Mouse (Mus musculus): ENCODE results near the gene Tmem88.
A peak's percentile ranks its signal among the peaks of the same experiment; 100 is the strongest.

Tmem88 gene

GRCm38 (mm10) chr11:69416921-69417448, 19.0 kb upstream of the Tmem88 start:
- DNase-seq (ENCODE audit: low read depth, low spot score) = no peak

GRCm38 (mm10) chr11:69416509-69416908, 18.5 kb upstream of the Tmem88 start:
- no peak for DNase-seq (ENCODE audit: low read depth, low spot score)

DNA sequence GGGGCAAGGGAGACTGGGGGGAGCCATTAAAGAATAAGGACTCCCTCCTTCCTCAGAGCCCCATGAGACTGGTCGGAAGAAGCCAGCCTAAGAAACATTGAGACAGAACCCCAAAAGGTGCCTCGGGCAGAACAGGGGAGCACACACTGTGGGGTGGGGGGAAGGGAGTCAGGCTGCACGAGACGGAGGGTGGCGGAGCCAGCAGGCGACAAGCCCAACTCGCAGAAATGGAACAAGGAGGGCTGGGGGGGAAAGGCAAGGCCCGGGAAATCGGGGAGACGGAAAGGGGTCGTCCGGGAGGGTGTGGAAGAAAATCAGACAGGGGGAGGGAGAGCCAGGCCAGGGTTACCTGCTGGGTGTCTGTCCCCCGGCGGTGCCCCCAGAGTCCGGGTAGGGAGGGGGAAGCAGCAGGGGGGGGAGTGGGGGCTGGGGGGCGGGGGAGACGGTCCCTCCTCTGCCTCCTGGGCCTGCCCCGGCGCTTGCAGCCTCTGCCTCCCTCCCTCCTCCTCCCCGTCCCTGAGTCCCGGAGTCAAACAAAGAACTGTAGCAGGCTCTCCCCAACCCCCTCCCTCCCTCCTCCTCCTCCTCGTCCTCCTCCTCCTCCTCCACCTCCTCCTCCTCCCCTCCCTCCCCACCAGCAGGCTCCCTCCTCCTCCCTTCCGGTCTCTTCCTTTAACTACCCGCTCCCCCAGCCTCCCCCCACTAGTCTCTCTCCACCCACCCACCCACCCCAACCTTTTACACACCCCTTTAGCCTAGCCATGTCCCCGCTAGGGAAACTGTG, 17.8 kb upstream of the Tmem88 start:
- no peak for DNase-seq (ENCODE audit: low read depth, low spot score)

DNA sequence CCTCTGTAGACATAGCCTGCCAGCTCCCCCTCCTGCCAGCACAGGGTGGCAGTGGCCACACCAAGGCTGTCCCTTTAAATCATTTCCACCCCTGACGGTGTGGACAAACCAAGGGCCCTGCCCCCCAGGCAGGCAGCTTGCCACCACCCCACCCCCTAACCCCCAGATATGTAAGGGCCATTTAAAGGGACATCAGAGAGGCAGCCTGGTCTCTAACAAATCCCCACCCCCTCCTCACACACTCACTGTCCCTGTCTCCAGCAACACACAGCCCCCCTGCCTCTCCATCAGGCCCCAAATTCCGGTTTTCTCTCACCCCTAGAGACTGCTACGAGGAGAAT, 17.3 kb upstream of the Tmem88 start:
- DNase-seq (ENCODE audit: low read depth, low spot score) = peak; percentile 93

GRCm38 (mm10) chr11:69414421-69415326, 16.6 kb upstream of the Tmem88 start:
- DNase-seq (ENCODE audit: low read depth, low spot score) = no peak

DNA sequence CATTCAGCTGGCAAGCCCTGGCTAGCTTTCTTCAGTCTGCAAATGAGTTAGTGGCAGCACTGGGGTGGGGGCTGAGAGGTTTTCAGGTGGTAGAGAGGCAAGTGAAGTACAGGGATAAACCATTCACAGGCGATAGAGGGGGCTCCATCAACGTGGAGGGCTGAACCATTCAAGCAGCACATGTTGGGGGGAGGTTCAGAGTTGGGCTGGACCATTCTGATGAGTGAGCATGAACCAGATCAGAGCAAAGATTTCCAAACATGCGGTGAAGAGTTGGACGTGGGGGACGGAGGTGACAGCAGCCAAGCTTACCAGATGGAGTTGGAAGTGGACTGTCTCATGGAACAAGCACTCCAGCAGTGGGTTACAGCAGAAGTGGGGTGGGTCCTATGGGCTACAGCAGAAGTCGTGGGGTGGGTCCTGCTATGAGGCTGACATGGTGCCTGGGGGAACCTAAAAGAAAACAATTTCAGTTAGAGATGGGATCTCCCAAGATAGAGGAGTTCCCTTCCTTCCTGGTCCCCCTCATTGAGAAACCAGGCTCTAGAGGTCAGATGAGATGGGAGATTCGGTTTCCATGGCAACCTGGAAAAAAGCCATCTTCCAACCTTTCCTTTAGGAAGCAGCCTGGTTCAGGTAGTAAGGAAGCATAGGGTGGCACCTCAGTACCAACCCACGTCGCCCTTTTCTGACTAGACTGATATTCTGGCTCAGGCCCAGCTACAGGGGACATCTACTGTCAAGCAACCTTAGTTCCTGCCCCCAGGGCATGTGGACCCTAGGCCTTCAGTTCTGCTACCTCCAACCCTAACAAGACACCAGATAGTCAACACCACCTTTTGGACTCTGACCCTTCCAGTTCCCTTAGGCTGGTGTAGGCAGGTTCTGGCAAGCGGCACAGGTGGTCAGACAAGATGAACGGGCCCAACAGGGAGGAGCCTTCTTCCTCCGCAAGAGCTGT, 15.5 kb upstream of the Tmem88 start, which contains the start of gene Kdm6b:
TSS of gene Kdm6b (minus strand) at position 455 of the 961 bp plus-strand sequence.
- DNase-seq (ENCODE audit: low read depth, low spot score) = no peak

GRCm38 (mm10) chr11:69412548-69412947, 14.5 kb upstream of the Tmem88 start:
- no peak for DNase-seq (ENCODE audit: low read depth, low spot score)

DNA sequence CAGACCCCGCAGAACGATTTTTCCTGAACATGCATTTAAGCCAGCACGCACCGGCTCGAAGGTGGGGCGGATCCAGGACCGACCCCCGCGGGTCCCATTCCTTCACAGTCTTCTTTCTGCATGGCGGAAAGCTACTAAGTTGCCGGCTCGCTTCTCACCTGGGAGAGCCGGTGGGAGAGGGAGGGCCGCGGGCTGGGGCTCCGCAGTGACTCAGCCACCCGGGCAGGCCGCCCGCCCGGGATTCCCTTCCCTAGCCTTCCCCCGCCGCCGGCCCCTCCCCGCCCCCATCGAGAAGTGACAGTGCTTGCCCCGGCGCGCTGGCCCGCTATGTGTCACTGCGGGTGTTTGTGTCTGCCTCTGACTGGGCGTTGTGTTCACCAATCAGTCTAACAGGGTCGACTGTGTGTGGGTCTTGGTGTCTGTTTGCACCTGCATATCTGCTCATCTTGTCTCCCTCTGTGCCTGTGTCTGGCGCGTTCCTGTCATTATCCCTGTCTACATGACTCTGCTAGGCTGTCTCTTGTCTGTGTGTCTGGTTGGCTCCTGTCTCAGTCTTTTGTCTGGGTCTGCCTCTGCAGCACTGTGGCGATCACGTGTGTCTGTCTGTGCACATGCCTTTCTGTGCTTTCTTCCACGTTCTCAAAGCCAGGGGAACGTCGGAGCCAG, 13.6 kb upstream of the Tmem88 start:
- DNase-seq (ENCODE audit: low read depth, low spot score) = no peak

GRCm38 (mm10) chr11:69411073-69411535, 13.1 kb upstream of the Tmem88 start:
- DNase-seq (ENCODE audit: low read depth, low spot score) = peak; percentile 94

GRCm38 (mm10) chr11:69410310-69411072, 12.5 kb upstream of the Tmem88 start:
- no peak for DNase-seq (ENCODE audit: low read depth, low spot score)

- DNase-seq (ENCODE audit: low read depth, low spot score) = no peak
Observed at GRCm38 (mm10) chr11:69410045-69410309, 11.9 kb upstream of the Tmem88 start.

DNA sequence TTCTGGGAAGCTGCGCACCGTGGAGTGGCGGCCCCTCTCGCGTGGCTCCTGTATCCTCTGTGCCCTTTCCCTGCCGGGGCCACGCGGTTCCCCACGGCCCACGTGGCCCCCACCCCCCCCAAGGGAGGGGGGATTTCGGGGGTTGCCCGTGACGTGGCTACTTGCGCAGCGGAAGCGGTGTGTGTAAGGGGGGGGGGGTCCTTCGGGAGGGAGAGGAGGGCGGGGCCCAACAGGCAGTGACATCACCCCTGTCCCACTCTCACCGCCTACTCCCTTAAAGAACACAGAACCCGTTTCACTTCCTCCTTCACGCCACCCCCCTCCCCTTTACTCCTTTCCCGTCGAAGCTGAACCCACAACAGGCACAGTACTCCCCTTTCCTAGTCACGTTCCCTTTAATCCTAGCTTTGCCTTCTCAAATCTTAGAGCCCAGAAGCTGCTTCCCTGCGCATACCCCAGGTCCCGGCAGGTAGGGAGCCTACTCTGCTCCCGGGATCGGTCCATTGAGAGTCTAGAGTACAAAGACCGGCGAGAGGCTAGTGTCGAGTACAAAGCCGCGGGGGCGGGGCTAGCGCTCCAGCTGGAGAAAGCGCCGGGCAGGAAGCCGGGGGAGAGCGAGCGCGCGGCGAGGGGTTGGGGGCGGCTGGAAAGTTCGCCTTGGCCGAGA, 11.5 kb upstream of the Tmem88 start:
- no peak for DNase-seq (ENCODE audit: low read depth, low spot score)

GRCm38 (mm10) chr11:69408541-69409377, 10.7 kb upstream of the Tmem88 start:
- peak; percentile 95 for DNase-seq (ENCODE audit: low read depth, low spot score)

GRCm38 (mm10) chr11:69407724-69408004, 9.6 kb upstream of the Tmem88 start:
- no peak for DNase-seq (ENCODE audit: low read depth, low spot score)

GRCm38 (mm10) chr11:69406867-69407723, 9.1 kb upstream of the Tmem88 start:
- no peak for DNase-seq (ENCODE audit: low read depth, low spot score)

DNA sequence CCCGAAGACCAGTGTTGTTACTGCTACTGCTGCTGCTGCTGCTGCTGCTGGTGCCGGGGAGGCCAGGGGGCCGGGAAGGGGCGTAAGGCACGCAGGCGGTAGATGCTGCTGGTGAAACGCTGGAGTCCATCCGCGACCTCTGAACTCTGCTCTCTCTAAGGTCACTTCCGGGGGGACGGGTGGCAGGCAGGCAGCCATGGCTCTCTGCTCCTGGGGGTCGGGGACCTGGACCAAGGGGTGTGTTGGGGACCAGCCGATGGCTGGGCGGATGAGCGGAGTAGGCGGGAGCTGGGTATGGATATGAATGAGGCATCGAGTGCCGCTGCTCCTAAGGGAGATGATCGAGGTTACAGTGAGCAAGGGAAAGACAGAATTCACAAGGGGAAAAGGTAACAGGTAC, 8.2 kb upstream of the Tmem88 start:
- DNase-seq (ENCODE audit: low read depth, low spot score) = no peak

- no peak for DNase-seq (ENCODE audit: low read depth, low spot score)
Observed at GRCm38 (mm10) chr11:69405397-69406200, 7.6 kb upstream of the Tmem88 start.
